Mouse (Mus musculus): ENCODE results near the gene Ifi47.

Ifi47 gene

GRCm38 (mm10) chr11:49090551-49090950 lies 14.2 kb downstream of the Ifi47 start:
- DNase-seq = no peak

- no peak for DNase-seq
These were observed 14.8 kb downstream of the Ifi47 start for GRCm38 (mm10) chr11:49091171-49091570.

DNA sequence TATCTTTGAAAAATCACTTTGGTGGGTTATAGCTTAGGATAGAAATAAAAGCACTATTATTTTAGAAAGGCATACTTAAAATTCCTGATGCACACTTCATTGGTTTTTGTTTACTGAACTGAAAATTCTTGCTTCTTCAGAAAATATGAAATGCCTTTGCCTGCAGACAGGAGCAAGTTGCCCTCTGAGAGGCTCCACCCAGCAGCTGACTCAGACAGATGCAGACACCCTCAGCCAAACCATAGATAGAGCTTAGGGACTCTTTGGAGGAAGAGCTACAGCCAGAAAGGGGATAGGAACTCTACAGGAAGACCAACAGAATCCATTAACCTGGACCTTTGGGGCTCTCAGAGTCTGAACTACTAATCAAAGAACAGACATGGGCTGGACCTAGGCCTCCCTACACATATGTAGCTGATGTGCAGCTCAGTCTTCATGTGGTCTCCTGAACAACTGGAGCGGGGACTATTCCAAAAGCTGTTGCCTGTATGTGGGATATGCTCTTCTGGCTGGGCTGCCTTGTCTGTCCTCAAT lies 15.7 kb downstream of the Ifi47 start:
- DNase-seq = no peak

DNA sequence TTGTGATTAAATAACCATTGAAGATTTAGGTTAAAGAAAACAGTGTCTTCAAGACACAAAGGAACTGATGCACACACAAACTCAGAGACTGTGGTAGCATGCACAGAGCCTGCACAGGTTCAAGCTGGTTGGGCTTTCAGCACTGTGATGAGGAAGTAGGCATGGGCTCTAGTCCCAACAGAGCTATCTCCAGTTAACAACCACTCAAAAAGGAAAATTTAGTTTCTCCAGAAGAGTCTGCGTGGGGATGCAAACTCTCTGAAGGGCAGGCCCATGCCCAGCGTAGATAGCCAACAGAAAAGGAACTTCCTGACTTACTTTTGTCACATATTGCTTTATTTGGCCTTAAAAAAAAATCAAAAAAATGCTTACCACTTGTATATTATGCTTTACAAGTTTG lies 16.4 kb downstream of the Ifi47 start:
- no peak for DNase-seq

GRCm38 (mm10) chr11:49093861-49094660 lies 17.7 kb downstream of the Ifi47 start:
- DNase-seq = no peak

GRCm38 (mm10) chr11:49095367-49095766 lies 19.0 kb downstream of the Ifi47 start:
- no peak for DNase-seq

- DNase-seq = no peak
These were observed 24.0 kb downstream of the Ifi47 start for GRCm38 (mm10) chr11:49100409-49100808.

DNA sequence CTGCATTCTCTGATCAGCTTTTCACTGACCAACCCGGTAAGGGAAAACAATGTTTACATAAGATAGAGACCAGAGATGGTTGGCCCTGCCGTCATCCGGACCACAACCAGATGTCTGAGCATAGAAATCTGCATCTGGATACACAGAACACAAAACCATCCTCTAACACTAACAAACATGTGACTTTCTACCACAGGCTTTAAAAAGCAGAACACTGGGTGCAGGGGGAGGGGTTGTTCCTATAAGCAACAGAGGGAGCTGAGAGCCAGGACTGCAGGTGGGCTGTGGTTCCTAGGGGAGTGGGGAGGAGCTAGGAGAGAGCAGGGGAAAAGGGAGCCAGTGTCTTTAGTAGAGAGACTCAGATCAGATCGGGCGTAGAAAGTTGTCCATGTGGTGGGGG lies 25.1 kb downstream of the Ifi47 start:
- DNase-seq = no peak

GRCm38 (mm10) chr11:49103047-49103693 lies 26.8 kb downstream of the Ifi47 start:
- peak; percentile 95 for DNase-seq

DNA sequence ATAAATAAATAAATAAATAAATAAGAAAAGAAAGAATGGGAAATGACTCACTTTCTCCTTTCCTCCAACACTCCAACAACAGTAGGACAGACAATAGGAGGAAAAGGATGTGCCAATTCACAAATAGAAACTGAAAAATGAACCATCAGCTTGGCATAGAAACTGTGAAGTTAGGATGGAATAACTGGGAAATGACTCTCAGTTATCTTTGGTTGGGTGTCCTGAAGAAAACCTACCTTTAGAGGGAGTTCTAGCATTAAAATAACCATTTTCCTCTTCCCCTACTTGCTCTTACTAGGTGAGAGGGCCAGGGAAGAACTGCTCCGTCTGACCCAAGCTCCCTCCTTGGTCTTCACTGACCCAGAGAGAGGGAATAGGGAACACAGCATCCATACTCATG lies 29.4 kb downstream of the Ifi47 start:
- no peak for DNase-seq

DNA sequence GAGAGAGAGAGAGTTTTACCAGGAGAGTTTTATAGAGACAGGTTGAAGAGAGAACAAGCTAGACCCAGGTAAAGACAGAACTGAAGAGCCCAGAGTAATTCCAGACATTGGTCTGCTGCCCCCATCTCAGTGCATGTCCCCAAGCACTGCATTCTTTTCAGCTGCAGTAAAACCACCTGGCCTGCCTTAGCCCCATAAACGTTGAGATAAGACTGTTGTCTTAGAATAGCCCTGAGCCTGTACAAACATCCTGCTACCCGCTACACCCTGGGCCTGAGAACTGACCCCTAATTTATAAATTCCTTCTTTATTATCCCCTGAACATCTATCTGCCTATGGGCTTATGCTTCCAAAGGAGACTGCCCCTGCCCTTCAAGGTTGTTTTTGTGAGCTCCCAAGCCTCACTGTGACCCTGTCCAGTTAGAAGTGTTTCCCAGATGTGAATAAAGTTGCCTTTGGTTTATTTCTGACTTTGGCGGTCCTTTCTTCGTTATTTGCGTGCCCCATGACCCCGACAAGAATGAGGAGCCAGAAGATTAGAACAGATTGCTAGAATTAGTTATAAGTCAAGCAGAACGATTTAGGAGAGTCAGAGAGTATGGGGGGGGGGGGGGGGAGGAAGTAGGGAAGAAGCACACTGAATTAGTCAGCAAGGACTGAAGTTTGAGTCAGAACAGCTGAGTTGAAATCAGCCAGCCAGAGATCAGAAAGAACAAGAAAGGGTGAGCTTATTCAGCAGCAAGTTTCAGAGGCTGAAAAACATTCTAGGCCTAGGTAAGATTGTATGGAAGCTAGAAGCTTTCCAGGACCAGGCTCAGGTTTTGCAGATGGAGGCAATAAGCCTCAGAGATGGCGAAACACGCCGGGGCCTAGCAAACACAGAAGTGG lies 31.5 kb downstream of the Ifi47 start:
- no peak for DNase-seq

DNA sequence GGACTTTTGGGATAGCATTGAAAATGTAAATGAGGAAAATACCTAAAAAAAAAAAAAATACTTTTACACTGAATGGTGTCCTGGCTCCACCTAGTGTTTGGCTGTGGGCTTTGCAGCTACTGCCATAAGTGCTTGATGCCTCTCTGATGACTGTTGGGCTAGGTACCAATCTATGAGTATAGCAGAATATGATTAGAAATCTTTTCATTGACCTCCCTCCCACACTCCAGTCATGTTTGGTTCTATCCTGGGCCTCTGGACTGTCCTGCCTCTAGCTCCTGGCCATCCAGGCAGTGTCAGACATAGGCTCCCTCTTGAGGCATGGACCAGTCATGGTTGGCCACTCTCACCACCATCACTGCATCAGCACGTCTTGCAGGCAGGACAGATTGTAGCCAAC lies 32.4 kb downstream of the Ifi47 start:
- peak; percentile 34 for DNase-seq

- no peak for DNase-seq
These were observed 34.6 kb downstream of the Ifi47 start for GRCm38 (mm10) chr11:49111000-49111399.

DNA sequence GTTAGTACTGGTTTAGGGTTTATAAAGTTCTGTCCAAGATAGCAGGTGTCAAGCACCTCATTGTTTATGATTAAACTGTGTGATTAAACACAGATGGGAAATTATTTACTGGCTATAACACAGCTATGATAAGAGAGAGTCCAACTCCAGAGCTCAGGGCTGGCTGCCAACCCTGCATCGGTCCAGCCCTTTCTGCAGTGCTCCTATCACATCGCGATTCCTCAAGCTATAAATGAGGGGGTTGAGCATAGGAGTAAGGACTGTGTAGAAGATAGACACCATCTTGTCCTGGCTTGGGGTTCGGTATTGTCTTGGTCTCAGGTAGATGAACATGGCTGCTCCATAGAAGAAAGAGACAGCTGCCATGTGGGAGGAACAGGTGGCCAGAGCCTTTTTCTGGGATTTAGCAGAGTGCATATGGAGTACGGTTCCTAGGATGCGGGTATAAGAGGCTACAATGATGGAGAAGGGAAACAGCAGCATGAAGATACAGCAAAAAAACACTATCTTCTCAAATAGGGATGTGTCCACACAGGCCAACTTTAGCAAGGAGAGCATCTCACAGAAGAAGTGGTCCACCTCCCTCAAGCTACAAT lies 36.3 kb downstream of the Ifi47 start:
- DNase-seq = no peak

GRCm38 (mm10) chr11:49114158-49114557 lies 37.8 kb downstream of the Ifi47 start:
- no peak for DNase-seq

- no peak for DNase-seq
These were observed 38.4 kb downstream of the Ifi47 start, which contains the start of gene Olfr1396 for GRCm38 (mm10) chr11:49114774-49115173. Gene Olfr1396, minus strand, starts transcription at chr11:49114874.

GRCm38 (mm10) chr11:49119635-49120034 lies 43.2 kb downstream of the Ifi47 start:
- no peak for DNase-seq

GRCm38 (mm10) chr11:49124169-49124568 lies 47.8 kb downstream of the Ifi47 start:
- DNase-seq = no peak

DNA sequence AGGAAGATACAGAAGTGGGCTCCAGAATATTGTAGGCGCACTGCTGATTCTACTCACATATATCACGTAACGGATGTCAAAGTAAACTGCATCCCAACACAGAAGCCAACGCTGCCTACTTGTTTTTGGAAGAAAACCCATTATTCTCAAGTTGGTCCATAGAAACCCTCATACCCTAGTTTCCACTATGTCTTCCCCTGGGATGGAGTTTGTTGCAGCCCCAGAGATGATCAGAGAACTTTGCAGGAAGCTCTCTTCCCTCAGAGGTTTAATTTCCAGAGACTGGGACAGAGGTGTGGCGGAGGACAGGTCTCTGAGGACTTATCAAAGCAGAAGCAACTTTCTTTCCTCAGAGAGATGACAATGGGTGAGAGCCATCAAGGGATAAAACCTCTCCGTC lies 65.6 kb downstream of the Ifi47 start, which contains the start of gene Olfr1395:
Gene Olfr1395, plus strand, starts transcription at position 301 of the 400 bp plus-strand sequence.
- no peak for DNase-seq
